Mouse (Mus musculus): ENCODE measurements at regions not wholly inside any gene's neighbourhood (a gene's known extent, or its start where the extent isn't known, plus 50 kb on each side); places are given as distances from the start of the nearest gene placed in this dataset.
A peak's percentile ranks its signal among the peaks of the same experiment; 100 is the strongest.

DNA sequence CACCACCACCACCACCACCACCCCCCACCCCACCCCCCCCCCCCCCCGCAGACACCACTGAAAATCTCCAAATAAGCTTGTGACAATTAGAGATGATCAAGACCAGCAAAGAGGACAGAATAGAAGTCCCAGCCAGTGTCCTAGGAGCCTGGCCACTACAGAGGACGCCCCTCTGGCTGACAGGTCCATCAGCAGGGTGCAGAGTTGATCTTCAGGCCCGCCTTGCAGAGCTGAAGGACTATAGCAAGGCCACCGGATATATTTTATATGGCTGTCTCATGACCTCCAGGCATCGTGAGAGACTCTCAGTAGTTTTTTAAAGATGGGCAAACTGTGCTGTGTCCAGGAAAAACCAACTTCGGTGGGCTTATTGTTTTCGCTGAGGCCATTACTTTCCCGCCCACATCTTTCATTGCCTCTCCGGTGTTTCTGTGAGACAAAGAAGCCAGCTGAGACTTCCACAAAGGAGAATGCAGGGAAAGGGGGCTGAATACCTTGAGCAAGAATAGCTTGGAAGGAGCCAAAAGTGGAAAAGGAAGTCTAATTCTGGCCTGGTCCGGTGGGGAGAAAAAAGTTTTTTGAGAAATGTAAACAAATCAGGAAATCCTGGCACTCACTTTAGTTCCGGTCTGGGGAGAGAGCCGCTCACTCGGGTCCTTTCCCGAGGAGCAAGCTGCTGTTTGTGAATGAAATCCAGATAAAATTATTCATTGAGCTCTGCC is 69.7 kb upstream of the Prep start:
- peaks cover 14% of the 10 kb centered on the region for H3K4me1 ChIP-seq (ENCODE audit: control insufficient read depth, insufficient read depth, low read length)
- H3K4me3 ChIP-seq (ENCODE audit: low read depth, low read length) = peak overlapping the region; percentile 19; the same call in 1 of the 2 replicates
- peak overlapping the region; percentile 55; the same call in 1 of the 2 replicates for H3K27ac ChIP-seq (replicated peaks; ENCODE audit: low read depth, low read length)
- no peaks in the 10 kb centered on the region for H3K36me3 ChIP-seq (ENCODE audit: control insufficient read depth, insufficient read depth, low read length)
- H3K9me3 ChIP-seq (ENCODE audit: control insufficient read depth, low read length) = no peaks in the 10 kb centered on the region
- 11% methylated on average over 14 of the region's 14 CpGs for WGBS
- ATAC-seq (ENCODE audit: low read depth) = peak; percentile 56; the same call in 1 of the 2 replicates
- peak overlapping the region; percentile 43; the same call in 1 of the 2 replicates for H3K9ac ChIP-seq (ENCODE audit: low read depth, low read length)
- no peaks in the 10 kb centered on the region for H3K27me3 ChIP-seq (replicated peaks; ENCODE audit: control insufficient read depth, insufficient read depth, low read length)
- peak; percentile 84 for DNase-seq (ENCODE audit: low spot score)
- peak overlapping the region; percentile 51 for H3K4me2 ChIP-seq (ENCODE audit: low read depth, low read length)

DNA sequence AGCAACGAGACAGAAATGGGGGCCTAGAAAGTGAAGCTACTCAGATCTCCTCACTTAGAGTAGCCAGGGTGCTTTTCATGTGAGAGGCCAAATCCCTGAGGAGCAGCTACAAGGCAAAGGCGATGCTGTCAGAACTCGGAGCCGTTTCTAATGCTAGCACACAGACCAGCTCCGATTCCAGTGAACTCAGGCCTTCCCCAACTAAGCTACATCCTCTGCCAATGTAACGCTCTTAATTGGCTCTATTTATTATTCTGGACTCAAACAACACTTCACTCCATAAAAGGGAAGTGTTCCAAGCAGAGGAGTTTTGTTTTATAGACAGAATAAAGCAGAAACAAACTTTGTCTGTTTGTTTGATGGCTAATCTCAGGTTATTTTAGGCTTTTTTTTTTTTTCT is 71.2 kb upstream of the Prep start:
- H3K27ac ChIP-seq (replicated peaks; ENCODE audit: low read depth, low read length) = no peak overlapping the region
- 67% methylated on average over 6 of the region's 6 CpGs for WGBS
- no peak for DNase-seq (ENCODE audit: low spot score)

DNA sequence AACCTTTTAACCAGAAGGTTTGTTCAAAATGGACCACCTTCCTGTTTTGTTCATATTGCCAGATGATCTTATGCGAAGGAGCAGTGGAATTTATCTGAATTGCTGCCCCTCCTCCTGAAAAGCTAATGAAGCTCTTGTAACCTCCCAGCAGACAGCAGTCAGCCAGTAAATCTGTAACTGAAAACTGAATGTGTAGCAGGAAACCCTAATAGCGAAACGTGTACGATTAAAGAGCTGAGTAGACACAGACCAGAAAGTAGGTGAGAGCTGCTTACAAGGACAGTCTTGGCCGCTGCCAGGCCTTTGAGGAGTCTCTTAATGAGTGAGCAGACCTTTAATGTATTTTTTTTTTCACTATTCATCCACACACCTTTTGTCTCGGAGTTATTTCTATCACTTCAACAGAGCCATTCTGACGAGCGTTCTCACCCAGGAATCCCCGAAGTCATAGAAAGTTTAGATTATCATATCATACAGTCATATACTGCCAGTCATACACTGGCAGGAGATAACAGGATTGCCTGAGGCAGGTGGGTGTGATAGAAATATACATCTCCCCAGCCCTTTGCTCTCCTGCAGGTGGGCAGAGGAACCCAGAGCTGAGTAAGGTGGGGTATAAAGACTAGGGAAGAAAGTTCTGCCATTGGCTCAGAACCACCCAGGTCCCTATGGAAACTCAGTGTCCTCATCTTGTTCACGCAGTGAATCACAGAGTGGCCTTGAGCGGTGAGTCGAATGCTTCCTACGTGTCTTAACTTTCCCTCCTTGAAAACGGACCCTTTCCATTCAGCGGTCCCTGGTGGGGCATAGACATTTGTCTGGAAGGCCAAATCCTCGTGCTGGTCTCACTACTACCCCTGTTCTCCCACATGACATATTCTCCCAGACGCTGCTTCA is 72.4 kb upstream of the Prep start:
- H3K27me3 ChIP-seq (replicated peaks; ENCODE audit: control insufficient read depth, insufficient read depth, low read length) = no peaks in the 10 kb centered on the region
- H3K9ac ChIP-seq (ENCODE audit: low read depth, low read length) = no peak overlapping the region
- DNase-seq (ENCODE audit: low spot score) (no peak), ATAC-seq (ENCODE audit: low read depth) (no peak)
- H3K4me3 ChIP-seq (ENCODE audit: low read depth, low read length) = no peak overlapping the region
- no peaks in the 10 kb centered on the region for H3K9me3 ChIP-seq (ENCODE audit: control insufficient read depth, low read length)
- no peak overlapping the region for H3K4me2 ChIP-seq (ENCODE audit: low read depth, low read length)
- H3K4me1 ChIP-seq (ENCODE audit: control insufficient read depth, insufficient read depth, low read length) = peaks cover 9% of the 10 kb centered on the region
- WGBS = 82% methylated on average over 17 of the region's 17 CpGs
- no peaks in the 10 kb centered on the region for H3K36me3 ChIP-seq (ENCODE audit: control insufficient read depth, insufficient read depth, low read length)
- H3K27ac ChIP-seq (replicated peaks; ENCODE audit: low read depth, low read length) = no peak overlapping the region

More for the DNA sequence above, 71.2 kb upstream of the Prep start:
- H3K9ac ChIP-seq (ENCODE audit: low read depth, low read length) = no peak overlapping the region
- no peaks in the 10 kb centered on the region for H3K9me3 ChIP-seq (ENCODE audit: control insufficient read depth, low read length)
- H3K27me3 ChIP-seq (replicated peaks; ENCODE audit: control insufficient read depth, insufficient read depth, low read length) = no peaks in the 10 kb centered on the region
- H3K36me3 ChIP-seq (ENCODE audit: control insufficient read depth, insufficient read depth, low read length) = no peaks in the 10 kb centered on the region
- H3K4me3 ChIP-seq (ENCODE audit: low read depth, low read length) = no peak overlapping the region
- H3K4me1 ChIP-seq (ENCODE audit: control insufficient read depth, insufficient read depth, low read length) = peaks cover 14% of the 10 kb centered on the region
- no peak overlapping the region for H3K4me2 ChIP-seq (ENCODE audit: low read depth, low read length)
- ATAC-seq (ENCODE audit: low read depth) = no peak

DNA sequence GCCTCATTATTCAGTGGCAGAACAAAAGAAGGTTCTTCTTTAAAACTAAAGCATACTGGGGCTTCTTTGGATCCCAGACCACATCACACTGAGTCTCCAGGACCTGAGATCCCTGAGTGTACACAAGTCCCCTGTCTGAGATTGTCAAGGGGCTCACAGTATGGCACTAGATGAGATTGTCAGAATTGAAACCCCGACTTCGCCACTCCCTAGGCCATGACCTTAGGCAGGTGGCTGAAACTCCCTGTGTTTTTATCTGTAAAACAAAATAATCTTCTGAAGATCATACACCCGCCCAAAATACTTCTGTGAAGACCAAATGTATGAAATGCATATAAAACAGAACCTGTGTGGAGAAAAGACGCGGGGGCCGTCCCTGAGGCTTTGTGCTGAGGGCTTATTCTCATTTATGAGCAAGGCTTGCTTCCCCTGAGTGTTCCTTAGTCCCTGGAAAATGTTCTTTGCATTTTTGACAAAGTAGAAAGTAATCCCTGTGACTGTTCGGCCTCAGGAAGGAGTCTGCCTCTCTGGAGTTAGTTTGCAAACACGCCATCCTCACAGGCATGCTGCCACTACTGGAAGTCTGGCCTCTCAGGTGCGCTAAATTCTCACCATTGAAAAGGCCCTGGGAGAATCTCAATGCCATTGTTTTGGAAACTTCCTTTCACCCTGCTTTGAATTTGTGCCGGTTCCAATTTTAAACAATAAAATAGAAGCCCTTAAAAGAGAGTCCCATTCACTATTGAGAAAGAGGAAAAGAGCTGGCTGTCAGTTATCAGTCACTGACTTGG is 73.3 kb upstream of the Prep start:
- DNase-seq (ENCODE audit: low spot score) (no peak), ATAC-seq (ENCODE audit: low read depth) (no peak)
- Histone ChIP-seq H3K9me3 (ENCODE audit: control insufficient read depth, low read length) (no peaks in the 10 kb centered on the region), H3K36me3 (ENCODE audit: control insufficient read depth, insufficient read depth, low read length) (no peaks in the 10 kb centered on the region), H3K4me3 (ENCODE audit: low read depth, low read length) (no peak overlapping the region), H3K27ac (replicated peaks; ENCODE audit: low read depth, low read length) (no peak overlapping the region), H3K9ac (ENCODE audit: low read depth, low read length) (no peak overlapping the region), H3K4me2 (ENCODE audit: low read depth, low read length) (no peak overlapping the region), H3K27me3 (replicated peaks; ENCODE audit: control insufficient read depth, insufficient read depth, low read length) (no peaks in the 10 kb centered on the region), H3K4me1 (ENCODE audit: control insufficient read depth, insufficient read depth, low read length) (peaks cover 9% of the 10 kb centered on the region)
- WGBS = 66% methylated on average over 10 of the region's 10 CpGs

DNA sequence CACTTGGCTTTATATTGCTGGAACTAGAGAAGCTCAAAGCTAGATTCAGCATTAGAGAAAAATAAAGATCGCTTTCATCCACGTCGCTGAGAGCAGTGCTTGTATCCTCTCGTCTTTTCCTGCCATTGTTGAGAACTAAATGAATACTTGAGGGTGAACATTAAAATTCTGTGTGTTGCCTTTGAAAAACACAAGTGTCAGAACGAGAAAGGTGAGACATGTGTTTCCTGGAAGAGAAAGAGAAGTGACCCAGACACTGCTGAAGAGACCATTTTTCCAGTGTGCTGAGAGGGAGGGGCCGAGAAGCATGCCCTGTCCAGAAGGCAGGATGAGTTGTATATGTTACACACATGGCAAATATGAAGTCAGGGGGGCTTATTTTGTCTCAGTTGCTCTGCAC is 77.5 kb upstream of the Prep start:
- Histone ChIP-seq H3K9ac (ENCODE audit: low read depth, low read length) (no peak overlapping the region), H3K4me1 (ENCODE audit: control insufficient read depth, insufficient read depth, low read length) (peaks cover 11% of the 10 kb centered on the region), H3K36me3 (ENCODE audit: control insufficient read depth, insufficient read depth, low read length) (no peaks in the 10 kb centered on the region), H3K4me2 (ENCODE audit: low read depth, low read length) (no peak overlapping the region), H3K4me3 (ENCODE audit: low read depth, low read length) (no peak overlapping the region), H3K27ac (replicated peaks; ENCODE audit: low read depth, low read length) (no peak overlapping the region), H3K27me3 (replicated peaks; ENCODE audit: control insufficient read depth, insufficient read depth, low read length) (no peaks in the 10 kb centered on the region), H3K9me3 (ENCODE audit: control insufficient read depth, low read length) (no peaks in the 10 kb centered on the region)
- no peak for DNase-seq (ENCODE audit: low spot score)
- 76% methylated on average over 6 of the region's 6 CpGs for WGBS
- no peak for ATAC-seq (ENCODE audit: low read depth)

DNA sequence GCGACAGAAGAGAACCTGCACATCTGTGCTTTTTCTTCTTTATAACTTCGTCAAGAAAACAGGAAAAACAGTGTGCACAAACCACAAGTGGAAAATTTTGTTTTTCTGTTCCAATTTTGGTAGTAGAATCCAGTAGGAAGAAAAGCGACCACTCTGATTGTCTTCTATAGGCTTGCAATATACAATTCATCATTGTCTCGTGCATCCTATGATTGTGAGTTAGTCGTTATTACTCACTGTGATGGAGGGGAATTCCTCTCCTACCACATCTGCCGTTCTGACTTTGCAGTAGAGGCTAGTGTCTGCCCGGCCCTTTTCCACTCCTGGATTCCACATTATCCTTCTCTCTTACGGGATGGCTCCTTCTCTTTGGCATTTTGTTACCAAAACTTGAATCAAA is 78.2 kb upstream of the Prep start:
- H3K27ac ChIP-seq (replicated peaks; ENCODE audit: low read depth, low read length) = no peak overlapping the region
- ATAC-seq (ENCODE audit: low read depth) (no peak), DNase-seq (ENCODE audit: low spot score) (no peak)
- WGBS = 66% methylated on average over 8 of the region's 8 CpGs
- no peaks in the 10 kb centered on the region for H3K9me3 ChIP-seq (ENCODE audit: control insufficient read depth, low read length)
- H3K36me3 ChIP-seq (ENCODE audit: control insufficient read depth, insufficient read depth, low read length) = no peaks in the 10 kb centered on the region
- H3K27me3 ChIP-seq (replicated peaks; ENCODE audit: control insufficient read depth, insufficient read depth, low read length) = no peaks in the 10 kb centered on the region
- no peak overlapping the region for H3K4me2 ChIP-seq (ENCODE audit: low read depth, low read length)
- no peak overlapping the region for H3K9ac ChIP-seq (ENCODE audit: low read depth, low read length)
- no peak overlapping the region for H3K4me3 ChIP-seq (ENCODE audit: low read depth, low read length)
- peaks cover 11% of the 10 kb centered on the region for H3K4me1 ChIP-seq (ENCODE audit: control insufficient read depth, insufficient read depth, low read length)

DNA sequence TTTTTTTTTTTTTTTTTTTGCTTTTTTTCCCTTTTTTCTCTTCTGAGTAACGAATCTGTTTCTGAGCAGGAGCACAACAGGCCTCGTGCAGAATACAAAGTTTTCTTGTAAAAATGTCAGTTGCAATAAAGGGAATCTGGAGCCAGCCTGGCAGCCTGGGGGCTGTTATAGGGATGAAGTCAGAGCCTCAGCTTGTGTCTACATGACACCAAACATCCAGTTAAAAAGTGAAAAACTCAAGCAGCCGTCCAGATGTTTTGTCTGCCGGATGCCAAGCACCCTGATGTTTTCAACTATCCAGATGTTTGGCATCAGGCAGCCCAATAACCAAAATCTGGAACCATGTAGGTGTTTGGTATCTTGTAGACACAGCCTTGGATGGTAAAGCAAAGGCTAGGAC is 79.4 kb upstream of the Prep start:
- H3K27me3 ChIP-seq (replicated peaks; ENCODE audit: control insufficient read depth, insufficient read depth, low read length) = no peaks in the 10 kb centered on the region
- H3K9me3 ChIP-seq (ENCODE audit: control insufficient read depth, low read length) = no peaks in the 10 kb centered on the region
- ATAC-seq (ENCODE audit: low read depth) (no peak), DNase-seq (ENCODE audit: low spot score) (peak; percentile 39)
- H3K4me2 ChIP-seq (ENCODE audit: low read depth, low read length) = no peak overlapping the region
- H3K36me3 ChIP-seq (ENCODE audit: control insufficient read depth, insufficient read depth, low read length) = no peaks in the 10 kb centered on the region
- 31% methylated on average over 4 of the region's 4 CpGs for WGBS
- no peak overlapping the region for H3K27ac ChIP-seq (replicated peaks; ENCODE audit: low read depth, low read length)
- H3K9ac ChIP-seq (ENCODE audit: low read depth, low read length) = no peak overlapping the region
- H3K4me3 ChIP-seq (ENCODE audit: low read depth, low read length) = no peak overlapping the region
- peaks cover 11% of the 10 kb centered on the region for H3K4me1 ChIP-seq (ENCODE audit: control insufficient read depth, insufficient read depth, low read length)

DNA sequence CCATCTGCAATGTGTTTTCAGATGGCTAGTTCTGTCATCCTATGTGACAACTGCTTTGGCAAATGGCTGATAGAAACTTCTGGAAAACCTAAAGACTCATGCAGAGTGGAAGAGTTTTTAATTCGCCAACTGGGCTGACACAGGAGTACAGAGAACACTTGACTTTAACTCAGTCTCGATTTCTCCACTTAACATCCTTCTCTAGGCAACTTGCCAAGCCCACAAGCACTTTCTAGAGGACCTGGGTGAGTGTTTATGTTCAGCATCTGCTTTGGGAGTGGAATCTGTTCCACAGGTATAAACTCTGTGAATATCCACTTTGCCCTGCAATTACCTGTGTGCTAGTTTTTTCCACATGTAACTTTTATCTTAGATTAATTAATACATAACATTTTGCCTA is 85.1 kb upstream of the Prep start:
- ATAC-seq (ENCODE audit: low read depth) = no peak
- Histone ChIP-seq H3K4me2 (ENCODE audit: low read depth, low read length) (no peak overlapping the region), H3K9me3 (ENCODE audit: control insufficient read depth, low read length) (no peaks in the 10 kb centered on the region), H3K27me3 (replicated peaks; ENCODE audit: control insufficient read depth, insufficient read depth, low read length) (no peaks in the 10 kb centered on the region), H3K4me1 (ENCODE audit: control insufficient read depth, insufficient read depth, low read length) (peaks cover 15% of the 10 kb centered on the region), H3K9ac (ENCODE audit: low read depth, low read length) (no peak overlapping the region), H3K27ac (replicated peaks; ENCODE audit: low read depth, low read length) (no peak overlapping the region), H3K36me3 (ENCODE audit: control insufficient read depth, insufficient read depth, low read length) (no peaks in the 10 kb centered on the region), H3K4me3 (ENCODE audit: low read depth, low read length) (no peak overlapping the region)
- no peak for DNase-seq (ENCODE audit: low spot score)
- 37% methylated on average over 2 of the region's 2 CpGs for WGBS
